Mouse (Mus musculus): Measurements from ENCODE around the gene Ankrd6. TPM values are rescaled to one million over a fixed set of nuclear protein-coding genes. Genes with fewer than 3 reads are reported as not detected.

Ankrd6 gene
- total and polyA plus RNA-seq, 3 experiments = 1.1 to 1.8 TPM; not detected in 1

DNA sequence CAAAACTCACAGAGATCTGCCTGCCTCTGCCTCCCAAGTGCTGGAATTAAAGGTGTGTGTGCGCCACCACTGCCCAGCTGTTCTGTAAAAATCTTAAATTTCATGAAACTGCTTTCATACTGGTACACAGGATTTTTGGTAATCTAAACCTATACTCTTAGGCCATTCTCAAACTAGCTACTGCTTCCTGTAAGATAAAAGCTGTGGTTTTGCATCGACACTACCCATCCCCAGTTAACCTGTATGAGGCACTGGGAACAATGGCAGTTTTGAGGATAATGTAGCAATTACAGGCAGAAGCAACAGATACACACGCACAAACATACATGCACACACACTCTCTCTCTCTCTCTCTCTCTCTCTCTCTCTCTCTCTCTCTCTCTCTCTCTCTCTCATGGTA is 64.2 kb downstream of the Ankrd6 start:
- Histone ChIP-seq H3K4me1 (ENCODE audit: control insufficient read depth in 1 of 2, insufficient read depth in 2 of 2, low read length in 2 of 2) (no peaks in the 10 kb centered on the region), H3K36me3 (ENCODE audit: control insufficient read depth in 1 of 2, insufficient read depth in 2 of 2, low read length in 2 of 2) (no peaks in the 10 kb centered on the region), H3K4me3 (ENCODE audit: control insufficient read depth in 1 of 2, insufficient read depth in 1 of 2, low read depth in 2 of 2, low read length in 2 of 2) (no peak overlapping the region), H3K27me3 (ENCODE audit: control insufficient read depth in 1 of 2, insufficient read depth in 2 of 2, low read length in 2 of 2) (no peaks in the 10 kb centered on the region), H3K9ac (ENCODE audit: control insufficient read depth, low read depth, low read length, poor library complexity, severe bottlenecking) (no peak overlapping the region), H3K79me2 (ENCODE audit: control insufficient read depth, insufficient read depth, low read length, poor library complexity) (no peaks in the 10 kb centered on the region), H3K9me3 (replicated peaks; ENCODE audit: insufficient read depth, low read length) (no peaks in the 10 kb centered on the region), H3K27ac (ENCODE audit: control insufficient read depth, low read depth, low read length) (no peak overlapping the region)
- DNase-seq (ENCODE audit: low read depth, low spot score) = peak; percentile 50
- TF ChIP-seq EP300 (IDR thresholded peaks at IDR 0.05; ENCODE audit: low read depth in 1 of 2, low read length in 2 of 2) (peak; percentile 55 to 66), TCF12 (IDR thresholded peaks at IDR 0.05; ENCODE audit: low read depth, low read length) (peak; percentile 73), TAL1 (IDR thresholded peaks at IDR 0.05; ENCODE audit: low read length) (peak; percentile 50), ZKSCAN1 (IDR thresholded peaks at IDR 0.05; ENCODE audit: low read depth, low read length) (no peak), RCOR1 (IDR thresholded peaks at IDR 0.05; ENCODE audit: low read depth, low read length) (peak; percentile 76), ETS1 (IDR thresholded peaks at IDR 0.05; ENCODE audit: low read depth, low read length) (peak; percentile 16; the same call in 1 of the 2 replicates), ZMIZ1 (IDR thresholded peaks at IDR 0.05; ENCODE audit: low read depth, low read length) (no peak), GATA1 (IDR thresholded peaks at IDR 0.05; ENCODE audit: low read depth, low read length) (peak; percentile 65)

- no peaks in the 10 kb centered on the region for H3K36me3 ChIP-seq (ENCODE audit: control insufficient read depth in 1 of 2, insufficient read depth in 2 of 2, low read length in 2 of 2)
- no peak overlapping the region for H3K9ac ChIP-seq (ENCODE audit: control insufficient read depth, low read depth, low read length, poor library complexity, severe bottlenecking)
- no peaks in the 10 kb centered on the region for H3K79me2 ChIP-seq (ENCODE audit: control insufficient read depth, insufficient read depth, low read length, poor library complexity)
- no peak for DNase-seq (ENCODE audit: low read depth, low spot score)
- no peaks in the 10 kb centered on the region for H3K4me1 ChIP-seq (ENCODE audit: control insufficient read depth in 1 of 2, insufficient read depth in 2 of 2, low read length in 2 of 2)
- no peak overlapping the region for H3K27ac ChIP-seq (ENCODE audit: control insufficient read depth, low read depth, low read length)
- TF ChIP-seq GABPA (IDR thresholded peaks at IDR 0.05; ENCODE audit: low read depth, low read length) = no peak
- TF ChIP-seq USF2 (IDR thresholded peaks at IDR 0.05; ENCODE audit: borderline replicate concordance in 1 of 2, insufficient read depth in 1 of 2, low read depth in 1 of 2, low read length in 2 of 2) = no peak
- no peak for TF ChIP-seq MEF2A (IDR thresholded peaks at IDR 0.05; ENCODE audit: extremely low read depth, insufficient replicate concordance, low read depth, low read length, poor library complexity, severe bottlenecking)
- TF ChIP-seq TCF12 (IDR thresholded peaks at IDR 0.05; ENCODE audit: low read depth, low read length) = no peak
- H3K4me3 ChIP-seq (ENCODE audit: control insufficient read depth in 1 of 2, insufficient read depth in 1 of 2, low read depth in 2 of 2, low read length in 2 of 2) = no peak overlapping the region
- H3K27me3 ChIP-seq (ENCODE audit: control insufficient read depth in 1 of 2, insufficient read depth in 2 of 2, low read length in 2 of 2) = no peaks in the 10 kb centered on the region
- H3K9me3 ChIP-seq (replicated peaks; ENCODE audit: insufficient read depth, low read length) = no peaks in the 10 kb centered on the region
Observed at GRCm38 (mm10) chr4:32884599-32884998, 66.0 kb downstream of the Ankrd6 start.

- no peak for TF ChIP-seq CHD1 (IDR thresholded peaks at IDR 0.05; ENCODE audit: low read depth, low read length)
- TF ChIP-seq HCFC1 (IDR thresholded peaks at IDR 0.05; ENCODE audit: low read depth, low read length) = no peak
- TF ChIP-seq SMC3 (IDR thresholded peaks at IDR 0.05; ENCODE audit: low read depth, low read length) = no peak
- Histone ChIP-seq H3K4me3 (ENCODE audit: control insufficient read depth in 1 of 2, insufficient read depth in 1 of 2, low read depth in 2 of 2, low read length in 2 of 2) (no peak overlapping the region), H3K36me3 (ENCODE audit: control insufficient read depth in 1 of 2, insufficient read depth in 2 of 2, low read length in 2 of 2) (no peaks in the 10 kb centered on the region), H3K27ac (ENCODE audit: control insufficient read depth, low read depth, low read length) (no peak overlapping the region), H3K4me1 (ENCODE audit: control insufficient read depth in 1 of 2, insufficient read depth in 2 of 2, low read length in 2 of 2) (no peaks in the 10 kb centered on the region), H3K9me3 (replicated peaks; ENCODE audit: insufficient read depth, low read length) (no peaks in the 10 kb centered on the region), H3K79me2 (ENCODE audit: control insufficient read depth, insufficient read depth, low read length, poor library complexity) (no peaks in the 10 kb centered on the region), H3K9ac (ENCODE audit: control insufficient read depth, low read depth, low read length, poor library complexity, severe bottlenecking) (no peak overlapping the region), H3K27me3 (ENCODE audit: control insufficient read depth in 1 of 2, insufficient read depth in 2 of 2, low read length in 2 of 2) (no peaks in the 10 kb centered on the region)
- no peak for DNase-seq (ENCODE audit: low read depth, low spot score)
Observed at GRCm38 (mm10) chr4:32881001-32881400, 69.6 kb downstream of the Ankrd6 start.
